Mouse (Mus musculus) thymus, postnatal 36 days (tissue): ENCODE results near the gene Ankrd12.

Experiments
- DNase-seq, 2 experiments: peaks; one replicate each; pipeline ENCODE4 v3.0.0; 2022; ENCODE audit warnings: mixed read lengths in 2 of 2

Ankrd12 gene

GRCm38 (mm10) chr17:66076934-66077333, at the start of gene Ankrd12:
TSS of gene Ankrd12 (minus strand) at chr17:66077089.
- DNase-seq, result peak; percentile 95 to 97

GRCm38 (mm10) chr17:66125211-66125610, 48.3 kb upstream of the Ankrd12 start:
- DNase-seq, result no peak

GRCm38 (mm10) chr17:66123816-66124610, 47.1 kb upstream of the Ankrd12 start:
- DNase-seq, result no peak

- DNase-seq, result peak; percentile 89 to 94
Measured at GRCm38 (mm10) chr17:66123066-66123815, 46.4 kb upstream of the Ankrd12 start, which contains the start of gene Ddx11. TSS of gene Ddx11 (plus strand) at chr17:66123520.

- no peak for DNase-seq
Measured at GRCm38 (mm10) chr17:66120701-66121100, 43.8 kb upstream of the Ankrd12 start.

GRCm38 (mm10) chr17:66118991-66119390, 42.1 kb upstream of the Ankrd12 start:
- DNase-seq, result no peak

- no peak for DNase-seq
Measured at GRCm38 (mm10) chr17:66112166-66112565, 35.3 kb upstream of the Ankrd12 start.

- DNase-seq, result peak; percentile 84 to 90
Measured at GRCm38 (mm10) chr17:66111402-66111959, 34.6 kb upstream of the Ankrd12 start, which contains the start of gene Washc1. TSS of gene Washc1 (plus strand) at chr17:66111545.

- peak; percentile 29 to 36 for DNase-seq
Measured at GRCm38 (mm10) chr17:66110746-66111145, 33.9 kb upstream of the Ankrd12 start.

- no peak for DNase-seq
Measured at GRCm38 (mm10) chr17:66108198-66108597, 31.3 kb upstream of the Ankrd12 start.

GRCm38 (mm10) chr17:66107466-66107865, 30.6 kb upstream of the Ankrd12 start:
- no peak for DNase-seq

- DNase-seq, result peak; percentile 50 to 55
Measured at GRCm38 (mm10) chr17:66106601-66107267, 29.8 kb upstream of the Ankrd12 start.

- DNase-seq, result no peak
Measured at GRCm38 (mm10) chr17:66104076-66104475, 27.2 kb upstream of the Ankrd12 start.

- peak; percentile 88 to 93 for DNase-seq
Measured at GRCm38 (mm10) chr17:66101380-66102330, 24.8 kb upstream of the Ankrd12 start, which contains the start of gene Ndufv2. TSS of gene Ndufv2 (minus strand) at chr17:66101559.

GRCm38 (mm10) chr17:66100566-66101379, 23.9 kb upstream of the Ankrd12 start:
- DNase-seq, result no peak

- no peak for DNase-seq
Measured at GRCm38 (mm10) chr17:66092664-66093063, 15.8 kb upstream of the Ankrd12 start.

GRCm38 (mm10) chr17:66092065-66092464, 15.2 kb upstream of the Ankrd12 start:
- DNase-seq, result no peak

GRCm38 (mm10) chr17:66091392-66091791, 14.5 kb upstream of the Ankrd12 start:
- DNase-seq, result no peak

GRCm38 (mm10) chr17:66090251-66090650, 13.4 kb upstream of the Ankrd12 start:
- no peak for DNase-seq

- no peak for DNase-seq
Measured at GRCm38 (mm10) chr17:66085038-66085437, 8.1 kb upstream of the Ankrd12 start.

- no peak for DNase-seq
Measured at GRCm38 (mm10) chr17:66084486-66084885, 7.6 kb upstream of the Ankrd12 start.
